Mouse (Mus musculus) WW6 (cell line): ENCODE measurements around the gene Padi3.
A peak's percentile ranks its signal among the peaks of the same experiment; 100 is the strongest.

Source experiments
- DNase-seq: peaks from one replicate; pipeline ENCODE4 v3.0.0-alpha.2; 2013; ENCODE audit warnings: low read depth, low spot score

The Padi3 gene

GRCm38 (mm10) chr4:140815996-140816917, 5.8 kb upstream of the Padi3 start:
- DNase-seq: no peak

- DNase-seq: no peak
These were observed 5.0 kb upstream of the Padi3 start for GRCm38 (mm10) chr4:140815496-140815895.

GRCm38 (mm10) chr4:140814241-140815225, 4.1 kb upstream of the Padi3 start:
- no peak for DNase-seq

- DNase-seq: no peak
These were observed 3.1 kb upstream of the Padi3 start for GRCm38 (mm10) chr4:140813358-140814185.

- DNase-seq: no peak
These were observed 2.2 kb upstream of the Padi3 start for GRCm38 (mm10) chr4:140812609-140813008.

GRCm38 (mm10) chr4:140812191-140812590, 1.7 kb upstream of the Padi3 start:
- DNase-seq: no peak

GRCm38 (mm10) chr4:140809118-140809517, 1.3 kb downstream of the Padi3 start:
- no peak for DNase-seq

GRCm38 (mm10) chr4:140804601-140805000, 5.8 kb downstream of the Padi3 start:
- DNase-seq: no peak

GRCm38 (mm10) chr4:140801364-140801763, 9.1 kb downstream of the Padi3 start:
- no peak for DNase-seq

- no peak for DNase-seq
These were observed 13.7 kb downstream of the Padi3 start for GRCm38 (mm10) chr4:140796786-140797185.

GRCm38 (mm10) chr4:140794678-140795077, 15.8 kb downstream of the Padi3 start:
- DNase-seq: no peak

- DNase-seq: no peak
These were observed 16.7 kb downstream of the Padi3 start for GRCm38 (mm10) chr4:140793795-140794194.

- no peak for DNase-seq
These were observed 17.9 kb downstream of the Padi3 start for GRCm38 (mm10) chr4:140792584-140792983.

GRCm38 (mm10) chr4:140791071-140791470, 19.4 kb downstream of the Padi3 start:
- no peak for DNase-seq

GRCm38 (mm10) chr4:140789983-140790382, 20.5 kb downstream of the Padi3 start:
- no peak for DNase-seq

GRCm38 (mm10) chr4:140788983-140789382, 21.5 kb downstream of the Padi3 start:
- peak; percentile 66 for DNase-seq

- DNase-seq: no peak
These were observed 22.2 kb downstream of the Padi3 start for GRCm38 (mm10) chr4:140788264-140788663.

GRCm38 (mm10) chr4:140787414-140787813, 23.0 kb downstream of the Padi3 start:
- no peak for DNase-seq

- DNase-seq: no peak
These were observed 25.2 kb downstream of the Padi3 start for GRCm38 (mm10) chr4:140785217-140785616.

GRCm38 (mm10) chr4:140784292-140784945, 26.0 kb downstream of the Padi3 start:
- no peak for DNase-seq

- DNase-seq: no peak
These were observed 27.6 kb downstream of the Padi3 start for GRCm38 (mm10) chr4:140782821-140783220.
